Mouse (Mus musculus) erythroid progenitor cell, adult 5-6 weeks (primary cell): ENCODE measurements around the gene Rflna. TPM values are rescaled to one million over a fixed set of nuclear protein-coding genes. Genes with fewer than 3 reads are reported as not detected.

Experiments used
- ATAC-seq: replicated peaks from 2 replicates; pipeline ENCODE4 v1.8.0; 2016; ENCODE audit warnings: moderate number of reproducible peaks, mild to moderate bottlenecking, moderate TSS enrichment, inconsistent platforms; ENCODE audit not compliant: poor library complexity, low FRiP score, severe bottlenecking
- total RNA-seq, 2 experiments: library from RNA; stranded (forward) in 1 of 2; stranded (reverse) in 1 of 2; fragments of 150-400 nt in 1 of 2; fragments of 186-747, 209-891 nt in 1 of 2; gene quantifications; 2 replicates each; pipeline versions ENCODE4 v1.2.3 to v1.2.4; 2015 to 2017; ENCODE audit warnings: low replicate concordance in 2 of 2

The Rflna gene
- total RNA-seq, 2 experiments from 2014 or later: not detected

GRCm38 (mm10) chr5:125046436-125046835 lies 43.4 kb downstream of the Rflna start:
- ATAC-seq: no peak

- ATAC-seq: peak; percentile 46; the same call in 1 of the 2 replicates
Measured at GRCm38 (mm10) chr5:125049481-125049880, 46.5 kb downstream of the Rflna start.

DNA sequence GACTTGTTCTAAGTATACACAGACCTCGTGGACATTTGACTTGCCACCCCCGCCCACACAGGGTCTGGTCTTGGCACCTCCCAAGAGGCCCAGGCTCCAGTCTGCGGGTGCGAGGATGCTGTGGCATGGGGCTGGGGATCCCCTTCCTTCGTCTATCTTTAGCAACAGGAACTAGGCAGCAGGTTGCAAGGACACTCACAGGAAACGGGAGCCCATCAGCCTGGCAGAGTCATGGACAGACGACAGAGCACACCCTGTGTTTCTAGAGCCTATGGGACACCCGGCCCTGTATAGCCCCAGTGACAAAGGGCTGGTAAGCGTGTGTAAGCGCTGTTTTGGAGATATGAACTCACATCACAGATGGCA lies 49.2 kb downstream of the Rflna start:
- ATAC-seq: no peak

DNA sequence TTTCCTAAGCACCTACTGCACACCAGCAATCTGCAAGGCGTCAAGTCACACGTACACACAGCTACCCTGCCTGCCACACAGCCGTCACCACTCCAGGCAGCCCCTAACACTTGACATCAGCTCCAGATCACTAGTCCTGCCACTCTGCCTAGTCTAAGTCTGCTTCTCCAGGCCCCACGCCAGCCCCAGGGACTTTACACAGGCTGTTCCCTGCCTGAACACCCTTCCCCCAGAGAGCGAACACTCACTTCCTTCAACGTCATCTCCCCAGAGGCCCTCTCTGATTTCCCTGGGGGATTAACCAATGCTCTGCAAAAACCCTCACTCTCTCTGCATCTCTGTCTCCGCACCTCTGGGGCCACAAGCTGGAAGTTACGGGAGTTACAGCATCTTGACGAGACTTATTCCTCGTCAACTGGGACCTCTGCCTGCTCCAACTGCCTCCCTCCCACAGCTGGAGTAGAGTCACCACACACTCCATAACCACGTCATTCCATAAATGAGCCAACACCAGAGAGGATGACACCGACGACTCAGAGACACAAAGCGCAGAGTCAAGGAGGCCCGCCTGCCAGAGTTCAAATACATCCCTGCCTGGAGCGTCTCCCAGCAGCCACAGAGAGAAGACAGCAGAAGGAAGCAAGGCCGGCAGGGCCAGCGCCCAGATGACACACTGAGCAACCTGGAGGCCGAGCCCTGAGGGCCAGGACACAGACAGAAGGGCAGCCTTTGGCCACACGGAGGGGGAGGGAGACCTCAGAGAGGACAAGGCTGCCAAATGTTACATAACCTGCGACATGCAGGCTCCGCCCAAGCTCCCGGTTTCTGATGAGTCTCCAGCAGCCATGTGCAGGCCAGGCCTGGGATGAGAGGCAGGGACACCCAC lies 49.8 kb downstream of the Rflna start:
- ATAC-seq: no peak

GRCm38 (mm10) chr5:125053661-125054060 lies 50.6 kb downstream of the Rflna start:
- ATAC-seq: no peak

DNA sequence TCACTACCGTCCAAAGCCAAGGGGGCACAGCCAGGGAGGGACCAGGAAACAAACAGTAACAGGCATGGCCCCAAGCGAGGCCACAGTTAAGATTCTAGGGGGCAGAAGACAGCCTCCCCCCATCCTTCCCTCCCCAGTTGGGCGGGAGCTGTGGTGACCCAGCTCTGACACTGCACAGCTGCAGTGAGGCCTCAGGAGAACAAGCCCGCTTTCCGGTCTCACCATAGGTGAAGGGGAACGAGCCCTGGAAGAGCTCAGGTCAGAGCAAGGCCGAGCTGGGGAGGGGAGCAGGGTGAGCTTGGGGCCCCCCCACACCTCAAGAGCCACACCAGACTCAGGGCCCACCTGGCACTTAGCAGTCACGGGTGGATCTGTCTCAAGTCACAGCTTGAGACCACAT lies 52.9 kb downstream of the Rflna start:
- ATAC-seq: no peak

- ATAC-seq: no peak
Measured at GRCm38 (mm10) chr5:125056331-125056695, 53.3 kb downstream of the Rflna start.

GRCm38 (mm10) chr5:125056696-125057554 lies 53.9 kb downstream of the Rflna start:
- no peak for ATAC-seq

- ATAC-seq: no peak
Measured at GRCm38 (mm10) chr5:125057555-125058266, 54.7 kb downstream of the Rflna start.

- ATAC-seq: no peak
Measured at GRCm38 (mm10) chr5:125058267-125058668, 55.2 kb downstream of the Rflna start.

Other genes starting within 250 kb of the Rflna start
- 1.3 TPM in 1 of 2 replicates, not detected in the other for gene Ccdc92, start 140.8 kb upstream of the Rflna start, total RNA-seq (2015; ENCODE audit: low replicate concordance)
- 0.68 and 1.8 TPM in 2 replicates for gene Ccdc92, start 140.8 kb upstream of the Rflna start, total RNA-seq (2017; ENCODE audit: low replicate concordance)
- gene Zfp664, start 140.5 kb upstream of the Rflna start, total RNA-seq (2015; ENCODE audit: low replicate concordance): 4.2 and 9.0 TPM in 2 replicates
- gene Zfp664, start 140.5 kb upstream of the Rflna start, total RNA-seq (2017; ENCODE audit: low replicate concordance): 7.3 and 12.5 TPM in 2 replicates
- 10.5 and 37.3 TPM in 2 replicates for gene Ncor2, start 176.0 kb downstream of the Rflna start, total RNA-seq (2015; ENCODE audit: low replicate concordance)
- gene Ncor2, start 176.0 kb downstream of the Rflna start, total RNA-seq (2017; ENCODE audit: low replicate concordance): 0.91 and 2.6 TPM in 2 replicates